Mouse (Mus musculus) neural tube, embryonic 12.5 days (tissue): Measurements from ENCODE around the gene Psmb6. TPM values are rescaled to one million over a fixed set of nuclear protein-coding genes. Genes with fewer than 3 reads are reported as not detected.

Source experiments
- polyA plus RNA-seq: library from polyadenylated mRNA; unstranded; fragments of >200 nt; fragmentation: Nextera tagmentation; extraction: Ambion mirVana; gene quantifications from 2 replicates; pipeline ENCODE4 v1.2.1, GENCODE M21; 2016

Psmb6 gene
- polyA plus RNA-seq, 1 experiment from 2014 or later = 779 TPM

Other genes starting within 250 kb of the Psmb6 start
- not detected in 2 replicates for gene Alox12e, start 202.7 kb upstream of the Psmb6 start, polyA plus RNA-seq
- 0.13 TPM in 1 of 2 replicates, not detected in the other for gene Alox15, start 173.3 kb upstream of the Psmb6 start, polyA plus RNA-seq
- 37.6 and 38.2 TPM in 2 replicates for gene Pelp1, start 115.3 kb upstream of the Psmb6 start, polyA plus RNA-seq
- gene Arrb2, start 92.7 kb upstream of the Psmb6 start, polyA plus RNA-seq = 36.0 and 36.4 TPM in 2 replicates
- 35.8 and 38.8 TPM in 2 replicates for gene Med11, start 73.4 kb upstream of the Psmb6 start, polyA plus RNA-seq
- gene Zmynd15, start 65.9 kb upstream of the Psmb6 start, polyA plus RNA-seq = 0.34 and 0.63 TPM in 2 replicates
- 3.5 and 3.9 TPM in 2 replicates for gene Cxcl16, start 65.4 kb upstream of the Psmb6 start, polyA plus RNA-seq
- not detected in 2 replicates for gene Tm4sf5, start 20.1 kb upstream of the Psmb6 start, polyA plus RNA-seq
- not detected in 2 replicates for gene Vmo1, start 10.8 kb upstream of the Psmb6 start, polyA plus RNA-seq
- gene Gltpd2, start 6.2 kb upstream of the Psmb6 start, polyA plus RNA-seq = 0.22 and 0.42 TPM in 2 replicates
- not detected in 2 replicates for gene Gm40193, start 7.6 kb downstream of the Psmb6 start, polyA plus RNA-seq
- 4.7 and 5.8 TPM in 2 replicates for gene Pld2, start 14.7 kb downstream of the Psmb6 start, polyA plus RNA-seq
- gene Mink1, start 37.5 kb downstream of the Psmb6 start, polyA plus RNA-seq = 15.8 and 16.6 TPM in 2 replicates
- not detected in 2 replicates for gene 4930544D05Rik, start 90.5 kb downstream of the Psmb6 start, polyA plus RNA-seq
- gene Chrne, start 93.8 kb downstream of the Psmb6 start, polyA plus RNA-seq = not detected in 2 replicates
- 0.26 and 0.49 TPM in 2 replicates for gene Gp1ba, start 113.8 kb downstream of the Psmb6 start, polyA plus RNA-seq
- gene Rnf167, start 121.9 kb downstream of the Psmb6 start, polyA plus RNA-seq = 91.0 and 101 TPM in 2 replicates
- 152 TPM in 2 replicates for gene Slc25a11, start 122.1 kb downstream of the Psmb6 start, polyA plus RNA-seq
- 1,155 and 1,157 TPM in 2 replicates for gene Pfn1, start 129.3 kb downstream of the Psmb6 start, polyA plus RNA-seq
- 19.3 and 20.1 TPM in 2 replicates for gene Eno3, start 131.8 kb downstream of the Psmb6 start, polyA plus RNA-seq
- gene Spag7, start 144.0 kb downstream of the Psmb6 start, polyA plus RNA-seq = 154 and 158 TPM in 2 replicates
- gene Camta2, start 162.7 kb downstream of the Psmb6 start, polyA plus RNA-seq = 15.2 and 16.7 TPM in 2 replicates
- 0.71 and 0.86 TPM in 2 replicates for gene Inca1, start 174.8 kb downstream of the Psmb6 start, polyA plus RNA-seq
- 2.3 and 2.8 TPM in 2 replicates for gene Kif1c, start 175.2 kb downstream of the Psmb6 start, polyA plus RNA-seq
- 10.9 and 12.4 TPM in 2 replicates for gene Zfp3, start 238.8 kb downstream of the Psmb6 start, polyA plus RNA-seq